Mouse (Mus musculus) urinary bladder, postnatal 10 days (tissue): ENCODE results near the gene Vps37b.
A peak's percentile ranks its signal among the peaks of the same experiment; 100 is the strongest.
"Not testable (repeated sequence)": the region's sequence is repeated elsewhere in the genome, so short reads cannot be mapped to it uniquely, and the experiment has no call there.

Source experiments
- DNase-seq: peaks from one replicate; pipeline ENCODE4 v3.0.0; 2022; ENCODE audit warnings: low spot score

Vps37b gene

GRCm38 (mm10) chr5:124032001-124032508, at the start of gene Vps37b:
Gene Vps37b (minus strand): TSS chr5:124032270.
- DNase-seq: peak; percentile 70

DNA sequence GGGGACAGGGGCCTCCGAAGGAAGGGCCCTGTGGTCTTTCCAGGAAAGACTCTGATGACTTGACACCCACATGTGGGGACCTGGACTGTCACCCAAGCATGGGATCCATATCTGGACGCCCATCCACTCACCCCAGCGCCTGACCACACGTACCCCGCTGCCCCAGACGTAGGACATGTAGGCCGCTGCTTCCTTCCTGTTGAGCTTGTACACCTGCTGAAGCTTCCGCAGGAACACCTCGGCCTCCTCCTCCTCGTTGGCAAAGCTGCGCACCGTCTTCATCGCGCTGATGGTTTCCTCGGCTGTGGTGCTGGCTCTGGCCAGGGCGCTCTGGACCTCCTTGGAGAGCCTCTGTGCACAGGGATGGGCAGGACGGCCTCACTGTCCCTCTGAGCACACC, 47.8 kb upstream of the Vps37b start:
- no peak for DNase-seq

DNA sequence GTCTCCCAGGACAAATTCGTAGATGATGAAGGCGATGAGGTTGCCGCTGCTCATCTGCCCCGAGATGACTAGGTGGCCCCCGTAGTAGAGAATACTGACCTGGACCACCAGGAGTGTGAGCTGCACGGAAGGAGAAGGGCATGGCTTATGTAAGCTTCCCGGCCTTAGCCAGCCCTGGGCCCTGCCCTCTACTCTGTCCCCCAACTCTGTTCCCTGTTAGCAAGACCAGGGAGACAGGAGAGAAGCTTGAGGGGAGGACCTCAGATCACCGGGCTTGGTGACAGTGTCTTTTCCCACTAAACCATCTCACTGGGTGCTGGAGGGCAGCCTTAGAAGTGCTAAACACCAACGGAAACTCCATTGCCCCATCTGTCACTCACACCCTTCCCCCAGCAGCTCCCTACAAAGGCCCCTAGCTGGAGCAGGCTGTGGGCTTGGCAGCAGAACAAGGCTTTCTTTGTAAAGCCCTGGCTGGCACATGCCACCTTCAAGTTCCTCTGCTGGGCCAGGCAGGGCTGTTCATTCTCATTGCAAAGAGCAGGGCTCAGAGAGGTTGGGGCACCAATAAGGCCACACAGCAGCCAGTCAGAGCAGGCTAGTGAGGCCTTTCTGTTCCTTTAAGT, 46.8 kb upstream of the Vps37b start:
- no peak for DNase-seq

GRCm38 (mm10) chr5:124077856-124078460, 45.9 kb upstream of the Vps37b start:
- no peak for DNase-seq

- no peak for DNase-seq
These were observed 45.2 kb upstream of the Vps37b start for GRCm38 (mm10) chr5:124077241-124077640.

DNA sequence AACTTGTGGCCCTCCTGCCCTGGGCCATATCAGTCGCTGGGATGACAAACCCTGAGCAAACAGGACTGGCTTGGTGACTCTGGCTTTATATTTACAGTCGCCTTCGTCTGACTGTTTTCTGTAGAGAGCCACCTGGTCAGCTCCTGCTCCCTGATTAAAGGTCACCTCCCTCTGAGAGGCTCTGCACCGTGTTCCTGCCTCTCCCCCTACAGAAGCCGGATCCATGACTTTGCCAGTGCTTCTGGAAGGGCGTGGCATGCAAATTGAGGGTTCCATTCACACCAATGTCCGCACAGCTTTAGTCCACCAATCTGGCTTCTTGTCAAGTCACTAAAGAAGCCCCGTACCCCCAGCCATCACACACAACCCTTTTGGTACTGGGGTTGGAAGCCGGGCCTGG, 44.5 kb upstream of the Vps37b start:
- no peak for DNase-seq

- DNase-seq: no peak
These were observed 43.6 kb upstream of the Vps37b start for GRCm38 (mm10) chr5:124075716-124076115.

- no peak for DNase-seq
These were observed 42.8 kb upstream of the Vps37b start for GRCm38 (mm10) chr5:124074845-124075307.

DNA sequence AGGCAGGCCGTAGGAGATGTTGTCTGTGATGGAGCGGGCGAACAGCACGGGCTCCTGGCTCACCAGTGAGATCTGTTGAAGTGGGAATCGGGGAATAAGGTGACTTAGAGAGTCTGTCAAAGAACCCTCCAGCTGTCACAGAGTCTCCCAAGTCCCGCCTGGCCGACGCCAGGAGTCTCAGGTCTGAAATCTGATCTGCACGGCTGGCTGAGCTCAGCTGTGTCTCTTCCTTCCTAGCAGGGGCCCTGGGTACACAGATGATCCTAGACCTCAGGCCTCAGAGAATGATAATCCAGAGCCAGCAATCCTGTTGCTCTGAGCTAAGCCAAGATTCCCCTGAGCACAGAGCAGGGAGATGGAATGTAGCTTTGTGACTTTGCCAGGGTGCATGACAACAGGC, 41.6 kb upstream of the Vps37b start:
- no peak for DNase-seq

DNA sequence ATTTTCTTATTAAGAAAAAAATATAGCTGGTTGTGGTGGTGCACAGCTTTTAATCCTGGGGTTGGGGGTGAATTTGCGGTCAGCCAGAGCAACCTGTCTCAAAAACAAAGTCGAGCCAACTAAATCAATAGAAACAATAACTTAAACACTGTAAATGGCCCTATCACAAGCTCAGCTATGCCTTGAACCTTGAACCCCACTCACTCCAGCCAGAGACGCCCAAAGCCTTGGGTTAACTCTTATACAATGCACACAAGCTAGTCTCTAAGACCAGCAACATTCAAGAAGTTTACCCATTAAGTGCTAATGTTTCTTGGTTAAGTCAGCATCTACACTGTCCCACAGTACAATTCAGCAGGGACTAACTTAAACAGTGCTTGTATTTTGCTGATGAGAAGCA, 37.6 kb upstream of the Vps37b start:
- no peak for DNase-seq

DNA sequence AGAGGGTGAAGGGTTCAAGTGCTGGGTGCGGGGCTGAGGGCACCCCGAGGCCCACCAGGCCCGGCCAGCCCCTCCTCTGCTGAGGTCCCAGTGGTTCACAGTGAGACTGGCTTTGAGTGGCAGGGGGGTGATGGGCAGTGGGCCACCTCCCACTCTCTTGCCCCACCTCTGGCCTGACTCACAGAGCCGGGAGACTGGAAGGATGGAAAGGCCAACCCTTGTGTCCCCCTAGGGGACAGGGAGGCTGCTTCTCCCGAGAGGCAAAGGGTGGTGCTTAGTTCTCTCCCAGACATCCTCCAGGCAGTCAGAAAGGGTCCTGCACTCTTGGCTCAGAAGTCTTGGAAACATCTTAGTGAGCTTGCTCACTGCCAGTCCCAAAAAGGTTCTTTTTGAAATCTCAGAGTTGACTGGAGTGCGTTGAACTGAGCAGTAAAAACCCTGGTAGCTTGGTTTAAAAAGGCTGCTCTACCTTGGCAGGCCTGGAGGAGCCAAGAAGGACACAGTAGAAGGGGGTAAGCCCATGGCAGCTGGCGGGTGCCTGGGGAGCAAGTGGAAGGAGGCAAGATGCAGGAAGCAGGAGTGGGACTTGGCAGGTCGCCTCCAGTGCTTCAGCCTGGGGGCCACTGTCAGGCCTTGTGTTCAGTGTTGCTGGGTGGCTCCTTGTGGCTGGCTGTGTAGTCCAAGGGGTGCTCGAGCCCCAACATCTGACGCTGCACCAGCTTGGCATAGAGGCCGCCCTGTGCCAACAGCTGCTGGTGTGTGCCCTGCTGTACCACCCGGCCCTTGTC, 30.2 kb upstream of the Vps37b start:
- DNase-seq: no peak

GRCm38 (mm10) chr5:124059677-124060076, 27.6 kb upstream of the Vps37b start:
- DNase-seq: no peak

DNA sequence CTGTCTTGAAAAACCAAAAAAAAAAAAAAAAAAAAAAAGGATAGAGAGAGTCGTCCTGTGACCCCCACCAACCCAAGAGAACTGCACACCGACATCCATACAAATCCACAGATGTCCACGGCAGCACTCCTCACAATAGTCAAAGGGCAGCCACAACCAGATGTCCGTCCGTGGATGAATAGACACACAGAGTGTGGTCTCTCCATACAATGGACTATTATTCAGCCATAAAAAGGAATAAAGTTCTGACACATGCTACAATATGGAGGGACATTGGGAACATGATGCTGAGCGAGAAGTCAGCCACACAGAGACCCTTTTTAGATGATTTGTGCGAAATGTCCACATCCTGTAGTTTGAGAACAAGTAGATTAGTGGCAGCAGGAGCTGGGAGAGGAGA, 26.7 kb upstream of the Vps37b start:
- no peak for DNase-seq

DNA sequence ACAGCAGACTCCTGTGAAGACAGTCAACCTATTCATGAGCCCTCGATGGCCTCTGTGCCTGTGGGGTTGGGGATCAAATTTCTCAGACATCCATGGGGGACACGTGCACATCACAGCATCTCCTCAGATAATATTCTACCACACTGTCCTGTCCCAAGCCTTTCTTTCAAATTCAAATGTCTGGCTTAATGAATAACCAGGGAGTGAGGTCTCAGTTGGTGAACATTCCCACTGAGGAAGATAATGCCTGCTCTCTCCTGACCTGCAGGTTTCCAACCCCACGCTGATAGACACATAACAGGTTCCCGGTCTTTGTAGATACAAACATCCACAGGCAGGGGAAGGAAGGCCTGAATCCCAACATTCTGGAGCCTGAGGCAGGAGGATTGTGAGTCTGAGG, 24.9 kb upstream of the Vps37b start:
- no peak for DNase-seq

GRCm38 (mm10) chr5:124056219-124056618, 24.1 kb upstream of the Vps37b start:
- DNase-seq: no peak

- DNase-seq: not testable (repeated sequence)
These were observed 20.6 kb upstream of the Vps37b start for GRCm38 (mm10) chr5:124052641-124053040.

- DNase-seq: no peak
These were observed 19.9 kb upstream of the Vps37b start for GRCm38 (mm10) chr5:124051899-124052491.

DNA sequence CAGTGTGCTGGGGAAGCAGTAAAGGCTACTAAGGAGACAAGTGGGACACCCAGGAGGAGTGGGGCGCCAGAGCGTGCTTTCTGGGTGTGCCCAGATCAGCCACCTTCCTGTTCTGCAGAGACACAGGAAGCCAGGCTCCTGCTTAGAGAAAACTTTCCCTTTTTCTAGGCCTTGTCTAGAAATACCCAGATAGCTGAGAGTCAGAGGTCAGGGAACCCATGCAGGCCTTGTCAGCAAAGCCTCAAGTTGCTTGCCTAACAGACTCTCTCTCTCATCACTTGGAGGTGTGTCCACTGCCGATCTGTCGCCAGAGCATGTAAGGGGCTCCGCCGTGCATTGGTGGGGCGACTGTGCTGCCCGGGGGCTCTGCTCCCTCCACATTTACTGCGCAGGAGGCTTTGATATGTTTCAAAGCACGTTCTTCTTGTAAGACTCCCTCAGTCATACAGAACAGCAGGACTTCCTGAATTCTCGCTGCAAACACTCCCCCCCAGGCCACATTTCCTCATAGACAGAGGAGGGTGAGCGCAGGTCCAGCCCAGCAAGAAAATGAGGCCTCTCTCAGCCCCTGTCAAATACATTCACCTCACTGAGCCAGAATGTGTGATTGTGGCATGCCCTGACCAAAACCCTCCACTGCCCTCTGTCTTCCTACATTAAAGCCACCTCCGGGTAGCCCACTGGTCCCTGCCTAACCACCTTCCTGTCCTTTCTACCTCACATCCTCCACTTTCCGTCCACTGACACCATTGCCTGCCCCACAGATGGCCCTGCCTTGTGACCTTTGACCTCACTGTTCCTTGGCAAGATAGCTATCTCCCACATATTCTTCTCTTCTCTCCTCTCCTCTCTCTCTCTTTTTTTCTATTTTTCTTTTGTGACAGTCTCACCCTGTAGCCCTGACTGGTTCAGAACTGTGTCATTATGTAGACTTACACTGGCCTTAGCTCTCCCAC, 18.3 kb upstream of the Vps37b start:
- DNase-seq: no peak

- no peak for DNase-seq
These were observed 17.4 kb upstream of the Vps37b start for GRCm38 (mm10) chr5:124049249-124050045.

DNA sequence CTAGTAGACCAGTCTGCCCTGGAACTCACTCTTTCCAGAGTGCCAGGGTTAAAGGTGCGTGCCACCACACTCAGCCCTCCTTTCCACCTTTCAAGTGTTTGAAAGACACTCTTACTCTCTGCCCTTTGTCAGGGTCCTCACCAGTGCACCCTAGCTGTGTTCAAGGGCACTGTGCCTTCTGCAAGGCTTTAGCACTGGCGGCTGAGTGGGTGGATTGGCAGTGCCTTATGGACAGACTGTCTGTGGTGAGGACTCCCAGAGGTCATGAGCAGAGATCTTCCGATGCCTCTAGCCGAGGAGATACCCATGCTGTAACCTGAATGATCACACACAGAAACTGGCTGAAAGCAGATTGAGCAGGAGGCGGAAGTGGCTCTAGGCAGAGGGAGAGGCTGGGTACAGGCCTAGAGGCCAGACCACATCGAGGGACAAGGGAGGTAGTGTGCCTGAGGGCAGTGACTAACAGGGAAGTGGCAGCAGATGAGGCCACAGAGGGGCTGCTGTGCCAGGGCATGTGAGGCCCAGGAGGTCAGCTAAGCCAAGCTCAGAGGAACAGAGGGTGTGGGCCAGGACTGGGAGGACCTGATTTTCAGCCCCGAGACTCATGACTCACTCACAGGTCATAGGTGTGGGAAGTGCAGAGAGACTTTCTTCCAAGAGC, 14.8 kb upstream of the Vps37b start:
- no peak for DNase-seq
